Mouse (Mus musculus): ENCODE results near the gene Elovl6.

GRCm38 (mm10) chr3:129641621-129642020 is 109.5 kb downstream of the Elovl6 start:
- TF ChIP-seq MAFK (IDR thresholded peaks at IDR 0.05; ENCODE audit: insufficient read depth, low read depth, low read length) = no peak
- no peak for TF ChIP-seq ZC3H11A (IDR thresholded peaks at IDR 0.05; ENCODE audit: borderline replicate concordance, low read depth, low read length)
- no peak for TF ChIP-seq HCFC1 (IDR thresholded peaks at IDR 0.05; ENCODE audit: borderline replicate concordance, insufficient read depth, low read length)
